Mouse (Mus musculus) brain, embryonic 18.5 days (tissue): ENCODE data around the gene Ric8b.

Experiments
- DNase-seq: peaks from one replicate; pipeline ENCODE4 v3.0.0-alpha.2; 2012; ENCODE audit warnings: low read depth, low spot score

Ric8b gene

DNA sequence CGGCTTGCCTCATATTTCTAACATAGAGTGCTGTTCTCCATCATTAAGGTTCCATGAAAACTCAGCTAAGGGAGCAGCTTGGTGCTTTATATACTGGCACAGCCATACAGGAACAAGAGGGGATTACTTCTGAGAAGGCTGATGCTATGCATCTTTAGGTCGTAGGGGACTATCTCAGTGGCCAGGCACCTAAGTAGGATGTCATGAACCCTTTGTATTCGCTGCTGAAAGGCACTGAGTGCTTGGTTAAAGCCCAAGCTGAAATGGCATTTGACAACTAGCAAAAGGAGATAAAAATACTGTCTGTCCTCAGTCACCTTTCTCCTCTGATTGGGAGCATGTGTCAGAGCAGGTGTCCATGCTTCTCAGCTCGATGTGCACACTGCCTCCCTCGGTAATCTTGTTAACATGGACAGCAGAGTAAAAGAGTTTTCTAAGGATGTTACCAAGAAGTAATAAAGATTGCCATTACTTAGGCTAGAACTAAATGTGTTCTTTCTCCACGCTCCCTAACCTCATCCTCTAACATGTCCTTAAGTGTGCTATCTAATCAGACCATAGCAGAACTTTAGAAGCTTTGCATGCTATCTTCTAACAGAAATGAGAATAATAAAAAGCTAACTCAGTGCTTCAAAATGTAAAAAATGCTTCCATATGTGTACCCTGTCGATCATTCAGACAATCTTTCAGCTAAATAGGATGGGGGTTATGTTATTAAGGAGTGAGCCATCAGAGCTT, 89.3 kb downstream of the Ric8b start:
- DNase-seq: no peak

DNA sequence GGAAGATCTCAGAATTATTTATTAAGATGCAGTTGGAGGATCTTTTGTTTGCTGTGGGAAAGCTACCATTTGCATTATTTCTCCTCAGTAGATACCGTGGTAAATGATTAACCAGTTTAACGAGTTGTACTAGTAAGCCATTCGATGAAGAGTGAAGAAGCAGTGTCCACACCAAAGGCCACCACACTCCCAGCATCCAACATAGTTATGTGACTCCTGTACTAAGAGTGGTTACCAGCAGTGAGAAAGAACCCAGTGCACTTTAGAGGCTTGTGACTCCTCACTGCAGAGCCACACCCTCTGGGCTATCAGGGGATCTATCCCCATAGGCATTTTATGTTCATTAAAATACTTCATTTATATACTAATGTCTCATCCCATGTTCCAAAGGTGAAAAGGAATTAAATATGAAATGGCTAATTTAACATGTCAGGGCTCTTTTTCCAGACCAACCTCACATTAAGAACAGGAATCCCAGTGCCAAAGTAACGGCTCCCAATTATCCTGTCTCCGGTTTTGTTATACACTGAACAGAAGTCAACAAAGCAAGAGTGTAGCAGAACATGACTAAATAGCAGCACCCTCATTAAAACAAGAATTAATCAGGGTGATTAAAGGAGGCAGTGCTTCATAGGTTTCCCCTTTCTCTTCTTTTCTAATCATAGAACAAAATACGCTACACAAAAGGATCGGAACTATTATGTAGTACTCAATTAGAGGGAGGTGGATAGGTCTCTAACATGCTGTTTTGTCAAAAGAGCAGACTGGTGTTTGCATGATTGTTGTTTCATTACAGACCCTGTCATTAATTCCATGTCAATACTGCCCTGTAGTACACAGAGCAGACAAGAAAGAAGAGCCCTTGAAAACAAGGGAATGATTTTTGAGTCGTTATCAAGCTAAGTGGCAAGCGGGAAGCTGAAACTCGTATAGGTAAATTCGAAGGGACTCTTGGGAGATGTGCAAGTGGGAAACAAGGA, 90.7 kb downstream of the Ric8b start:
- DNase-seq: no peak

DNA sequence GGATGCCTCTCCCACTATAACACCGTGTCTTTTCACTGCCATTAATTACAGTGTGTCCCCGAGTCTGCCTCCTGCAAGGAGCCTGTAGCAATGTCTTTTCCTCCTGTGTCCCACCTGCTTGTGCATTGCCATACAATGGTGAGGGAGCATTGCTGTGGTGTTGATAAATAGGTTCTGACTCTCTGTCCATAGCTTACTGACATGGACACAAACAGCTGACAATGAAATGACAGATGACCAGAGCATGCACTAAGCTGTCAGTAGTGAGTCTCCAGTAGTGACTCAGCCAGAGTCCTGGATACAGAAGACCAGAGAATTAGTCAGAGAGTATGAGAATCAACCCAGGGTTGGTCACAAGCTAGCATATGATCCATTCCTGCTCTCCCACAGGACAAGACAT, 93.7 kb downstream of the Ric8b start:
- DNase-seq: no peak

DNA sequence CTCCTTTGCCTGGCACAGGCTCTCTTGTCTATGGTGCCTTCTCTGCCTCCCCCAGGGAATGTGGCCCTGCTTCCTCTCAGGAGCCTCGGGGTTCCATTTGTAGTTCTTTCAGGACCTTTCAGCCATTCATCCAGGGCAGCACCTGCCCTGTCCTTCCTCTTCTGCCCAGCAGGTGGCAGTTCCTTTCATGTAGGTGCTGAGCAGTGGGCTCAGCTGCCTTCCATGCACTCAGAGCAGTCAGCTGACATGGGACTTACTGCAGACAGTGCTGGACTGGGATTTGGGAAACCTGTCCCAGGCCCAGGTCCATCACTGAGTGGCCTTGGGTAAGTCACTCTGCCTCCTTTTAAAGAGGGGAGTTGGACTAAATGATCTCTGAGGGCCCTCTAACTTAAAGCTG, 96.0 kb downstream of the Ric8b start:
- no peak for DNase-seq

DNA sequence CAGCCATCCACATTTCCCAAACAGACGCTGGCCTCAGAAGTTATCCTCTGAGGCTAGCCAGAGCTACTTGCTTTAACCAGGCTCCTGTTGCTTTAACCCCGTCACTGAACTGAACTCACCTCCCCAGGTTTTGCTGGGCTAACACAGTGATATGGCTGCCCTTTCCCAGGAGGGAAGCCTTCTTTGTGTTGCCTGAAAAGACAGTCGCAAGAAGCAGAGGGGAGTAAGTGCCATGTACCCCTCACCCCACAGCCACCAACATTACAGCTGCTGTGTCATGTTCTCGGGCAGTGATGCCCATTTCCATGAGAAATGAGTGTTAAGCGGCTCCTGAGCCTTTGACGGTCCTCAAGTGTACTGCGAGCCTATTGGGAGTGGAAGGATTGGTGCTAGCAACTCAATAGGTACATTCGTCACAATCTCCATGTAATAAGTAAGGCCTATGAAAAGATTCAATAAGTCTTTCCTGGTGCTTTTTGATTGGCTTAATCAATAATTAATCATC, 96.6 kb downstream of the Ric8b start:
- no peak for DNase-seq

DNA sequence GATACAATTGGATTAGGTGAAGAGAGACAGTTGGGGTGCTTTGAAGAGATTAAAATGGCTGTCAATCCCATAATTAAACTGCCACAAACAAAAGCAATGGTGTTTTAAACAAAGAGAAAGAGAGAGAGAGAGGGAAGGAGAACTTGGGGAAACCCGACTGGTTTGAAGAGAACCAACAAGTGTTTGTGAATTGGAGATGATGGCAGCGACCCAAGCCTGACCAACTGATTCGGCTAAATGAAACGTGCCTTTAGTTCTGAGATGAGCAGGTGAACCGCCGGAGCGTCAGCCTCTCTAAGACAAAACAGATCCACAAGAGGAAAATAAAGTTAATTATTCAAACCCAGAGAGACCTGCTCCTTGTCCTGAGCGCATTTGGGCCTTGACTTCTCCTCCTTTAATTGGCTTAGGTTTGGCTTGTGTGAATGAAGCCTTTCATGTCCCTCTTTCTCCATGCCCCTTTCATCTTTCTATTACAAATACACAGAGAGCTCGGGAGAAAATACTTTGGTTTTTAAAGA, 97.1 kb downstream of the Ric8b start:
- no peak for DNase-seq

DNA sequence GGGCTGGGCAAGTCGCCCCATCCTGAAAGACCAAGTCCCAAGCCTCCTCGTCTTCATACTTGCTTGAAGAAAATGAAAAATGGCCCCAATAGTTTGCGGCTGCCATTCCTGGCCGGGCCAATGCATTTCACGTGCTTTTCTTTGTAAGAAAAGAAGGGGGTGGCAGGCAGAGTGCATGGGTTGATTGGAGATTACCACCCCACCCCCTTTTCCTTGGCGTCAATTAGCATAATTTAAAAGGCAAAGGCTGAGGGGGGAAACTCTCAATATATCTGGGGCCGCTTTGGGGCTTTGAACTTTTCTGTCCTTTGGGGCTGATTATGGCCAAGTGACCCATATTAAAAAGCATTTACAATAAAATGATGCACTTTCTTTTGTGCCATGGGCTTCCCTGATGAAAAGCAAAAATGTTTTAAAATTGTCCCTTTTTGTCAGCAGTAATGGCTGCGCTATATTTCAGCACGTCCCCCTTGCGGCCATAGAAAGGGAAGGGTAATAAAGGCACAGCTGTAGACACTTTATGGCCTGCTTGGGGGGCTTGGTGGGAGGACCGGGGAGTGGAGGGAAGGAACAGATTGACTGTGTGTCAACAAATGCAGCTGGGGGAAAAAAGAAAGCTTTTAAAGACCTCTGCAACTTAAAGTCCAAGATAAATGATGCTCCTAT, 105.4 kb downstream of the Ric8b start:
- no peak for DNase-seq

DNA sequence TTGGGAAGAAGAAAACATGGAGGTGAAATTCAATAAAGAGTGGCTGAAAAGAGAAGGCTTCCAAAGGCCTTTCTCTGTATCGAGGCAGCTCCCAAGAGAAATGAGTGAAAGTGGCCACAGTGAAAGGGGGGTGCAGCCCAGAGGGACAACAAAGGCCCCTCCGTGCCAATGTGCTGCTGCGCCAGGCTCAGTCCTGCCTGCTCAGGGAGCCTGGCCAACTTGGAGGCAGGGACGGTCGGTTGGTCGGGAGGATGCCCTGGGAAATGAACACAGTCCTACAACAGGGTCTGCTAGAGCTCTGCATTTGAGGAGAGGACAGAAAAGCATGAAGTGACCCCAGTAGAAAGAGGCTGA, 105.9 kb downstream of the Ric8b start:
- DNase-seq: no peak

DNA sequence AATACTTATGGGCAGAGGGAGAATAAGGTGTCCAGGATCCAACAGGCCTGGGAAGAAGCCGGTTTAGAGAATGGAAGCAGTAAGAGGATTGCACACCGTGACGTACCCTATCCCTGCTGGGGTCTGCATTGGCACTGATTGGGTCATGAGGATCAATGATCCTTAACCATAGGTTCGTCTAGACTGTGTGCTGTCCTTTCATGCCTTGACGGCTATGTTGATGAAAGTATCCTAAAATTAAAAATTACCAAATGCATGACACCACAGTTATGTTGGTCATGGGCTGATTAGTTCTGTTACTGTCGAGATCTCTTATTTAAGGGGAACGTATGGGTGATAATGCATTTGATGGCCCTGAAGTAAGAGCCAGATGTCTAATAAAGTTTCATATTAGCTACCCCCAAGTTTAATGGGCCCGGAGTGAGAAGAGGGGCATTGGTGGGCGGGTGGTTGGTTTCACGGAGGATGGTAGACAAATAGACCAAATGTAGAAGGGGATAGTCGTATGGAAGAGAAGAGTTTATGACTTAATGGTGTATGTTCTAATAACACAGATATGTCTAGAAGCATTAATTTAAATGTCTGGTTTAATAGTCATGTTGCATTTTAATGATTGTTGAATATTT, 108.5 kb downstream of the Ric8b start:
- DNase-seq: no peak

DNA sequence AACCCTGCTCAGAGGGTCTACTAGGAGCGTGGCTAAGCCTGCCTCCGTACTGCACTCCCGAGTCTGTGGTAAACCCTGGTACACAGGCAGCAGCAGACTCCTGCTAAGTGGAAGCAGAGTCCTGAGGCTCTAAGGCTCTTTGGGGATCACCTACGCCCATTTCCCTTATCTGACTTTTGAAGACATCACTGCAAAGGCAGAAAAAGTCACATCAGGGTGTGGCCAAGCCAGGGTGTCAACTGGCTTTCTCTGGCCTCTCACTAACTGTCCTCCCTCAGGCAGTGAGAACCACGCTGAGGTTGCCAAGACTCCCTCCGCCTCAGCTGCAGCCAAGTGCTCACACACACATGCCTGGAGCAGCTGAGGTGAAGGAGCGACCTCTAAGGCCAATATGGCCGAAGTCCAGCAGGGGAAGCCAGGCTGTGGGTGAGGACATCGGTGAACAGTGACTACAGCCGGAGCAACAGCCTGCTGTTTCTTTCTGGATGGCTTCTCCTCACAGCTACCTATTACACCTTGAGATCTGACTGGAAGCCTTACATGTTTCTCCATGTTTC, 110.3 kb downstream of the Ric8b start:
- no peak for DNase-seq

DNA sequence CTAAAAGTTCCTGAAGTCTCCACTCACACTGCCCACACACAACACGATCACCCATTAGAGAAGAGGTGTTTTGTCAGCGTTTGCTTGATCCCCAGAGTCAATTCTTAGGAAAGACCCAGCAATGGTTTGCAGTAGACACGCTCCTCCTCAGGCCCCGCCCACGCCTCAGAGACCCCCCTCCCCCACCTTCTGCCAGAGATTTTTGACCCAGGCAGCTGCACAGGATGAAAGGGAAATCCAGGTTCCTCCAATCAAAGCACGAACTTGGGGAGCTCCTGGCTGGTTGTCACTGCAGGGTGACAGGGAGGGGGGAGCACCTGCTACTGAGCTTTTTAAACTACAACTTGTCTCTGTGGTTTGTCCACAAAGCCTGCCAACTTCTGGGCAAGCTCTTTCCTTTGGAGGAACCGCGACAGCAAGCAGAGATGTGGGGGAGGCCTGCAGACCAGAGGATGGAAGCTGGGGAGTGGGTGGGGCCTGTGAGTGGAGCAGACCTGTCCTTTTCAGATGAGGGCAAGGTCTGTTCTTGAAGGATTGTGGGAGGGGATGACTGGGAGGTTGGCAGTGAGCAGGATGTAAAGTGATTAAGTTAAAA, 117.8 kb downstream of the Ric8b start:
- no peak for DNase-seq

DNA sequence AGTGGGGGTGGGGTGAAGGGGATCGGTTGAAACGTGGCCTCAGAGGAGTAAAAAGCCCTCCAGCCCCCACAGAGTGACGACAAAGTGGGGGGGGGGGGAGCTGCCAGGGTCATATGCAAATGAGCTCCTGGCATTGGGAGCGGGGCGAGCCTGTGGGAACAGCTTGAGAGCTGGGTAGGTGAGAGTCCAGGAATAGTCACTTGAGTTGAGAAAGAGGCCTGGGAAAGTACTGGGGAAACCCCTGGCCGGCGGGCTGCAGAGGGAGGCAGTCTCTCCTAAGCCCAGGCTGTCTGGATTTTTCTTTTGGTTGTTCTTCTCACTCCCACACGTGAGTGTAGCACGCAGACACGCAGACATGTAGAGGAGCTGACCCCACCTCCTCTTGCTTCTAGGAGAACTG, 120.7 kb downstream of the Ric8b start:
- DNase-seq: no peak

DNA sequence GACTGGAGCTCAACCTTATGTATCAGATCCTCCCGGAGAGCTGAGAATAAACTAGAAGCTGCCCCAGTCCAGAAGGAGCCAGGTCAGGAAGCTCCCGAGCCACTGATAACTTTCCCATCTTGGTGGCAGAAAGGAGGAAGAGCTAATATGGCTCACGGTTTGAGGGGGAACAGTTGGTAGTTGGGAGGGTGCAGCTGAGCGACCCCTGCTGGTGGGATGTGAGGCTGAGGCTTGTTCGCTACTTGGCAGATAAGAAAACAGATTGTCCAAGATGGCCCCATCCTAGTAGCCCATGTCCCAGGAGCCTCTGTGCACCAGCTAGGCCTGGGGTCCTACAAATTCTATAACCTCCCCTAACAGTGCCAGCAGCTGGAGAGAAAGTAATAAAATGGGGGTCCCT, 121.4 kb downstream of the Ric8b start:
- DNase-seq: no peak

DNA sequence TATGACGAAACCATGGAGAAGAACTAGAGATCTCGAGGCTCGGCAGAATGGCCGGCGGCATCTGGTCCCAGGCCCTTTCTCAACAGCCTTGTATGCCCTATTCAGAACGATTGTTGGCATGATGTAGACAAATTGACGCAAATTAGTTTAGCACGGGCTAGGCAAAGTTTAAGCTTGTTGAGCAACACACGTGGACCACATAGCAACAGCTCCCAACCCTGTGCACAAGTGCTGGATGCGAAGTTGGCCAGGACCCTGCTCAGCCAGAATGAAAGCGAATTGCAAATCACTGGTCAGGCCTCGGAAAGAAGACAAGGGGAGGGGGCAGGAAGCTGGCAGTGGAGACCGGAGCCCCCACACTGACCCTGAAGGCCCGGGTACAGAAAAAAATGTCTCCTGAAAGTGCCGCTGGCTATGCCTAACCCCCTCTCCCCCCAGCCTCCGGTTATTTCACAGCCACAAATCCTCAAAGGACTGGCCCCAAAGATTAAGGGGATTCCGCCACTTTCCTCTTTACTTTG, 126.8 kb downstream of the Ric8b start:
- peak; percentile 24 for DNase-seq

DNA sequence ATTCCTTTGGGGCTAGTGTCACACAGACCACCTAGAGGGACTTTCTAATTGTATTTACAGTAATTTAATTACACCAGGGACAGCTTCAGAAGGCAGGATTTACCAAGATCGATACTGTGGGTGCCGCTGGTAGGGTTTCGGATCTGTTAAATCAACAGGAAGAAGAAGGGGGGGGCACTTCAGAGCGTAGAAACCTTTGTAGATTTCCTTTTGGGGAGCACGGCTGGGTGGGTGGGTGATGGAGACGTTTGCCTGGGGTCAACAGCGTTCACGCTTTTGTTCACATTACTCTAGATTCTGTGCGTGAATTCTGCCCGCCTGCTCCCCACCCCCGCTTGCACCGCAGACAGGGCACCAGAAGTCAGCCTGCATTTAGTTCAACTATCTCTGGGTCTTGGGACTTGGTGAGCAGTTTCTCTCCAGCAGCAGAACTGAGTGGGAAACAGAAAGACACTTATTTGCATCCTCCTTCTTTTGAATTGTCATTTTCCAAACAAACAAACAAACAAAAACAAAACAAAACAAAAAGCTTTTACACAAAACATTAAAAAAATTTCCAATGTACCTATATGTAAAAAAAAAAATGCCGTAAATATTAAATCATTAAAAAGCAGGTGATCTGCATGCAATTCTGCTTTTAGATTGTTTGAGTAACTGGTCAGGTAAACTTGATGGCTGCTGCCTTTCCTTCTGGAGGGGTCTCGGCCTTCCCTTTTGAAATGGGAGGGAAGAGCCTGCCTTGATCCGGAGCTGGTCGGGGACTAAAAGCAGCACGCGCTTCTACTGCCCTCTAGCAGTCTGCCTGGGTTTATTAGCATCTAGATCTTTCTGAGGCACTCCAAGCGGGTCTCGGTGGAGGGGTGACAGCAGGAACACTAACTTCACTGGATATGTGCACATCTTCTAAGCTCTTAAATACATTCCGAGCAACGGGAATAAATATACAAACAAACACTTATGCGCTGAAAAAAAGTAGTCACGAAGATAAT, 127.6 kb downstream of the Ric8b start:
- DNase-seq: peak; percentile 46

DNA sequence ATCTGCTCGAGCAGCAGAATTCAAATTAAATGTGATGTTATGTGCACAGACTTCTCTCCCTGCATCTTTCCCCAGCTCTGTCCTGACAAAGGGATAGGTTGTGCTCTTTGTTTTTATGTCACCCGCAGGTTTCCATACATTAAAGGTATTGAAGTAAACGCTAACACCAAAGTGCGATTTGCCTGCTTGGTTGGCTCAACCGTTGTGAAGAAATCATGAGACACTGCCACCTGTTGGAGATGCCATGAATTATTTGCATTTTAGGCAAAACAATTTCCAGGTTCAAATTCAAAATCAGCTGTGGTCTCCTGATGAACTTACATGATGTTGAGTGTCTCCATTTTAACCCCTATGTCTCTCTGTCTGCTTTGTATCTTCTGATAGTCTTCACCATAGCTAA, 129.2 kb downstream of the Ric8b start:
- no peak for DNase-seq

DNA sequence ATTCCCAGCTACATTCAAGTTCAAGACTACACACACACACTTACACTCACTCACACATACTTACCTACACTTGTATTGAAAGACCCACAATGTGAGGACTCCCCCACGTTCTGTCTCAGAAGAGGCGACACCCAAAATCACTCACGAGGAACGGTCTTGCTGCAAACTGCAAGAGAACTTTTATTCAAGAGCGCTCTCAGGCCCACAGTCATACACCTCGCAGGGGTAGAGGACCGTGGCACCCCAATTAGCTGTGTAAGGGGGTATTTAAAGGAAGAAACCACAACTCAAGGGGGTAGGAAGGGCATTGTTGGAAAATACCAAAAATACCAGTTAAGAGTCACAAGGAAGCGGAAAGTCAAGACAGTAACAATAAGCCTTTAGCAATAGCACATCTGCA, 130.6 kb downstream of the Ric8b start:
- DNase-seq: no peak

DNA sequence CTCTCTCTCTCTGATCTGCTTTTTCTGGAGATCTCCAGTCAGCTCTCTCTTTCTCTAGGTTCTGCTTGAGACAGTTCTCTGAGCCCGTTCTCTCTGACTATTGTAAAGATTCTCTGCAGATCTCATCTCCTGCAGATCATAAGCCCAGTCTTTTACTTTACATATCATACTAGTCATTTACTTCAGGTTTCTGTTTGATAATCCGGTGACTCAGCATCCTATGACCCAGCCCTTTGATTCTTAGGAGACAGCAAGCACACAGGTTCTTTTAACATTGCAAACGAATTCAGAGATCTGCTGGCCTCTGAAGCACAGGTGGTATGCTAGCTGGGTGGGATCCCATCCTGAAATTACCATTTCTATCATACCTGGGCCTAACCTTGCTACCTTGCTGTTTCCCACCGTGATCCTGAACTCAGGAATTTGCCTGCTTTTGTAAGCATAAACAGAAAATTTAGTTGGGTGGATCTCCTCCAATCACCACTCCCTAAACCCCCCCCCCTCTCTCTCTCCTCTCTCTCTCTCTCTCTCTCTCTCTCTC, 133.3 kb downstream of the Ric8b start:
- DNase-seq: no peak

DNA sequence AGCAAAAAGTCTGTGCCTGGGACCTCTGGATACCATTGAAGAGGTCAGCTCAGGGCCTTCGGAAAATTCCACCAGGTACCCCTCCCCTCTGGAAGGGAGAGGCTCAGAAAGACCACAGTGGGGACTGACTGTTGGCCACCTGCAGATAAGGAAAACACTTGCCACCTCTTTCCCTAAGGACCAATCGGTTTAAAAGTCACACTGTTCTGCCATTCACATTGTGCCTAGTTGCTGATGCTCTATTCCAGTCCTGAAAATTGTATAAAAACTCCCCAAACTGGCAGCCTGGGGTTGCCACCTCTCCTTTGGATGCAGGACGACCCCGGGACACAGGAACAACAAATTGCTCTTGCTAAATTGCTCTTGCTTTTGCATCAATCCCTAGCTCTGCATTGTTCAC, 135.0 kb downstream of the Ric8b start:
- DNase-seq: no peak
